Mouse (Mus musculus) stomach, postnatal 0 days (tissue): Measurements from ENCODE around the gene A130010J15Rik. TPM values are rescaled to one million over a fixed set of nuclear protein-coding genes. Genes with fewer than 3 reads are reported as not detected.

Source experiments
- ATAC-seq: fragments of 200-750 bp; cut with Nextera tagmentation; 2 replicates; pipeline ENCODE4 v1.8.0; 2017; ENCODE audit not compliant: low FRiP score, low TSS enrichment
- DNase-seq: peaks from one replicate; pipeline ENCODE4 v3.0.0-alpha.2; 2016; ENCODE audit warnings: low spot score
- H3K27ac ChIP-seq: fragments of 300-500 bp; sonication (generic); replicated peaks from 2 replicates; pipeline ENCODE4 v1.5.1; 2014; ENCODE audit warnings: mild to moderate bottlenecking, control low read depth
- H3K27me3 ChIP-seq: fragments of 300-500 bp; sonication (generic); 2 replicates; pipeline ENCODE4 v1.6.1; 2014; ENCODE audit warnings: low read length; ENCODE audit not compliant: control insufficient read depth, insufficient read depth
- H3K36me3 ChIP-seq: fragments of 300-500 bp; sonication (generic); 2 replicates; pipeline ENCODE4 v1.6.1; 2014; ENCODE audit warnings: low read length, mixed read lengths; ENCODE audit not compliant: control insufficient read depth, insufficient read depth
- H3K4me1 ChIP-seq: fragments of 300-500 bp; sonication (generic); replicated peaks from 2 replicates; pipeline ENCODE4 v1.6.1; 2014; ENCODE audit warnings: antibody characterized with exemption; ENCODE audit not compliant: control insufficient read depth, insufficient read depth
- H3K4me2 ChIP-seq: fragments of 300-500 bp; sonication (generic); replicated peaks from 2 replicates; pipeline ENCODE4 v1.6.1; 2014; ENCODE audit warnings: low read depth, mild to moderate bottlenecking, control low read depth, moderate library complexity
- H3K4me3 ChIP-seq: fragments of 300-500 bp; sonication (generic); 2 replicates; pipeline ENCODE4 v1.5.1; 2014; ENCODE audit warnings: low read depth, low read length, control low read depth
- H3K9ac ChIP-seq: fragments of 300-500 bp; sonication (generic); 2 replicates; pipeline ENCODE4 v1.6.1; 2014; ENCODE audit warnings: mild to moderate bottlenecking, low read length, control low read depth, mixed read lengths
- H3K9me3 ChIP-seq: fragments of 300-500 bp; sonication (generic); 2 replicates; pipeline ENCODE4 v1.6.1; 2016; ENCODE audit warnings: low read length; ENCODE audit not compliant: control insufficient read depth
- CTCF ChIP-seq: IDR thresholded peaks from 2 replicates; pipeline ENCODE4 v1.5.1; 2016; ENCODE audit warnings: antibody characterized with exemption, low read depth, mild to moderate bottlenecking, moderate library complexity
- EP300 ChIP-seq: optimal IDR thresholded peaks from 2 replicates; pipeline ENCODE3; 2016; ENCODE audit warnings: antibody characterized with exemption
- WGBS: fragments of 180-500 bp; shearing (Covaris S2); extraction: QIAGEN DNeasy Blood & Tissue Kit; methylation state at CpG from one replicate; pipeline ENCODE4 v1.1.7; 2014; 5-methylcytosine and 5-hydroxymethylcytosine counted together
- polyA plus RNA-seq: library from polyadenylated mRNA; unstranded; fragments of >200 nt; fragmentation: Nextera tagmentation; extraction: Ambion mirVana; gene quantifications from 2 replicates; pipeline ENCODE4 v1.2.1, GENCODE M21; 2015

The A130010J15Rik gene
- polyA plus RNA-seq, 1 experiment from 2014 or later = 11.4 TPM

GRCm38 (mm10) chr1:193146416-193146815 lies 21.4 kb upstream of the A130010J15Rik start:
- H3K27ac ChIP-seq = no peak overlapping the region
- 74% methylated on average over 1 of the region's 1 CpGs for WGBS
- H3K9ac ChIP-seq = no peak overlapping the region
- H3K27me3 ChIP-seq = no peaks in the 10 kb centered on the region
- H3K4me3 ChIP-seq = no peak overlapping the region
- H3K4me1 ChIP-seq = no peaks in the 10 kb centered on the region; the same call in 1 of the 2 replicates
- H3K4me2 ChIP-seq = no peak overlapping the region
- ATAC-seq (no peak), DNase-seq (no peak)
- H3K36me3 ChIP-seq = no peaks in the 10 kb centered on the region
- H3K9me3 ChIP-seq = no peaks in the 10 kb centered on the region
- TF ChIP-seq EP300 (no peak), CTCF (no peak)

DNA sequence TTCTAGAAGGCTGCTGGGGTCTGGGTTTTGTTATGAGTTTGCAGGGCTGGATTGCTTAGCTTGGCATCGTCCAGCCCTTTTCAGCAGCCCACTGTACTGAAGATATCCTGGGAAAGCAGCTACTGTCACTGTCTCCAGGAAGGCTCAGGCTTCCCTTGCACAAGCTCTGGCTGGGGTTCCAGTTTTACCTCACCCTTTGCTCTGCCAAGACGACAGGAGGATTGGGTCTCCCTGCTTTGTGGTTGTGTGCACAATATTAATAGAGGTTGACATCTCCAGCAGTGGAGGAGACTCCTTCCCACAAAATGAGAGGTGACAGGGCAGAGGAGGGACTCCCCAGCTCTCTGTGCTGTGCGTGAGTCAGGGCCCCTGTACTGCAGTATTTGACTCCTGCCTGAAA lies 18.6 kb upstream of the A130010J15Rik start:
- H3K27ac ChIP-seq = no peak overlapping the region
- TF ChIP-seq CTCF = no peak
- TF ChIP-seq EP300 = no peak

GRCm38 (mm10) chr1:193151134-193151533 lies 16.7 kb upstream of the A130010J15Rik start:
- Histone ChIP-seq H3K9me3 (no peaks in the 10 kb centered on the region), H3K9ac (no peak overlapping the region), H3K4me1 (no peaks in the 10 kb centered on the region; the same call in 1 of the 2 replicates), H3K36me3 (no peaks in the 10 kb centered on the region), H3K4me2 (no peak overlapping the region), H3K27ac (no peak overlapping the region), H3K27me3 (no peaks in the 10 kb centered on the region), H3K4me3 (no peak overlapping the region)
- DNase-seq (no peak), ATAC-seq (no peak)
- no peak for TF ChIP-seq EP300
- WGBS = 37% methylated on average over 7 of the region's 7 CpGs

More for the DNA sequence above, 18.6 kb upstream of the A130010J15Rik start:
- no peak for DNase-seq
- H3K36me3 ChIP-seq = no peaks in the 10 kb centered on the region
- H3K9me3 ChIP-seq = no peaks in the 10 kb centered on the region
- WGBS = 52% methylated on average over 3 of the region's 3 CpGs
- no peaks in the 10 kb centered on the region for H3K27me3 ChIP-seq
- no peaks in the 10 kb centered on the region; the same call in 1 of the 2 replicates for H3K4me1 ChIP-seq
- H3K4me2 ChIP-seq = no peak overlapping the region
- H3K9ac ChIP-seq = no peak overlapping the region
- no peak for ATAC-seq
- H3K4me3 ChIP-seq = no peak overlapping the region

DNA sequence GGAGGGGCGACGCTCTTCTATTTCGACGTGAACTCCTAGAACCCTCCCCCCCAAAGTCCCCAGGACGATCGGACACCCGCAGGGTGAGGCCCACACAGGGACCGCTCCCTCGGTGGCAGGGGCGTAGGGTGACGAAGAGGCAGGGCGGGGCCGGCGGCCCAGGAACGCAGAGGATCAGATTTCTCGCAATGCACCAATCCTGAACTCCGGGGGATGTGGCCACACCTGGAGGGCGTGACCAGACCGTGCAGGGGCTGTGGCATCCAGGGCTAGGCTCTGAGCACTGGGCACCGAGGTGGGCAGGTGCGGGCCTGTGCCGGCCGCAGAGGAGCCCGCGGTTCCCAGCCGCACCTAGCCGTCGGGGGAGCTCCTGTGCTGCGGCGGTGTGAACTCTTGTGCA lies 15.0 kb upstream of the A130010J15Rik start, which contains the start of gene Irf6:
Gene Irf6, plus strand, starts transcription at position 240 of the 400 bp plus-strand sequence.
- no peak for TF ChIP-seq EP300
- TF ChIP-seq CTCF = 0 out of 2 replicates have a peak, but pooled peaks have one; percentile 4
- H3K4me2 ChIP-seq = peak within 1 kb of the TSS; percentile 60
- H3K9me3 ChIP-seq = no peaks in the 10 kb centered on the region
- H3K27me3 ChIP-seq = no peaks in the 10 kb centered on the region
- 1% methylated on average over 27 of the region's 30 CpGs for WGBS
- H3K9ac ChIP-seq = peak within 1 kb of the TSS; percentile 68
- DNase-seq (peak; percentile 94), ATAC-seq (peak; percentile 97)
- peak within 1 kb of the TSS; percentile 89 for H3K27ac ChIP-seq
- no peaks in the 10 kb centered on the region; the same call in none of the 2 replicates for H3K4me1 ChIP-seq
- H3K4me3 ChIP-seq = peak within 1 kb of the TSS; percentile 53
- H3K36me3 ChIP-seq = no peaks in the 10 kb centered on the region

DNA sequence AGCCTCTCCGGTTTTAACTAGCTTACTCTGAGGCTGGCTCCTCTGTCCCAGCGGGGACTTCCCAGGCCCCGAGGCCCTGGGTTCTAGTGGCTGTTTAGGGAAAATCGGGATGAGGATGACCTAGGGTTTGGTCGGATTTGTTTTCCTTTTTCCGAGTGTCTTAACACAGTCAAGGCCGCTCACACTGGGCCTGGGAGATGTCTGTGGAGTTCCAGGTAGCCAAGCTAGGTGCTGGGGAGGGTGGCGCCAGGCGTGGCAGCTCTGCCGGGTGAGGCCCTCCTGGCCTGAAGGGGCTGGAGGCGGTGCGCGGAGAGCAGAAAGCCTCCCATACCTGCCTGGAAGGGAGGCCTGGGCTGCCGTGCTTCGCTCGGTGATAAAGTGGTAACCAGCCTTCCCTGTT lies 14.3 kb upstream of the A130010J15Rik start:
- Histone ChIP-seq H3K27ac (peak overlapping the region; percentile 89), H3K9me3 (no peaks in the 10 kb centered on the region), H3K9ac (peak overlapping the region; percentile 68), H3K36me3 (no peaks in the 10 kb centered on the region), H3K4me3 (peak overlapping the region; percentile 53), H3K4me1 (no peaks in the 10 kb centered on the region; the same call in none of the 2 replicates), H3K27me3 (no peaks in the 10 kb centered on the region), H3K4me2 (peak overlapping the region; percentile 60)
- ATAC-seq = peak; percentile 67
- TF ChIP-seq CTCF (0 out of 2 replicates have a peak, but pooled peaks have one; percentile 16), EP300 (no peak)
- DNase-seq = peak; percentile 85
- 30% methylated on average over 16 of the region's 16 CpGs for WGBS

DNA sequence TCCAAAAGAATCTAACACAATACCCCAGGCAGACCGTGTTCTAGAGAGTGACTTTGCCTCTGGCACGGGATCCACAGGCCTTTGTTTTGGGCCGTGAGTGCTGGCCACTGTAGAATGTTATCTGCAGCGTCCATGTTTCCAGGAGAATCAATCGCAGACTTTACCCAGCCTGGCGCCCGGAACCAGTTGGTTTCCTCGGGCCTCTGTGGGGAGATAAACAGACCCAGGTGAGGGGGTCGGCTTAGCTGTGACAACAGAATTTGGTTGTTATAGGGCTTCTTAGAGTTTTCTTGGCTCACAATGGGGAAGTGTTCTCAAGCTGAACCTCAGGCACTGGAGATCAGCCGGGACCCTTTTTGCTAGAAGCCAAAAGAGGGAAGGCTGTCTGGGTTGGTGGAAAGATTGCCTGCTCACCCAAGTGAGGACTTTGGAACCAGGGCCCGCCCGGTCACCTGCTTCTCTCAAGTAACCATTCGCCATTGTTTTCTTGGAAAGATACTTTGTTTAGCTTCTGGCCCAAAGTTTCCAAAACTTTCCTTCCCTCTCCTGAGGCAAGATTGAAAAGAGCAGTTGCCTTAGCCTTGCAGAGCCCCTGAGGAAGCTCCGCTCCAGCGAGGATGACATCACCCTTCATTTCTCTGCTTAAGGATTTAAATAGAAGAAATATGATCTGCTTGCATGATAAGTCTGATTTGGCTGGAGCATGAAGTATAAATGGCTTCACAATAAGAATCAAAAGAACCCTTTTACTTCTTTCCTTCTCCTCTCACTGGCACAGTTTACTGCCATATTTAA lies 11.3 kb upstream of the A130010J15Rik start:
- peak overlapping the region; percentile 36 for H3K4me2 ChIP-seq
- no peaks in the 10 kb centered on the region for H3K36me3 ChIP-seq
- peak overlapping the region; percentile 86 for H3K27ac ChIP-seq
- H3K4me3 ChIP-seq = no peak overlapping the region
- H3K9ac ChIP-seq = peak overlapping the region; percentile 1
- no peaks in the 10 kb centered on the region; the same call in 1 of the 2 replicates for H3K4me1 ChIP-seq
- DNase-seq (peak; percentile 76), ATAC-seq (peak; percentile 33)
- no peaks in the 10 kb centered on the region for H3K27me3 ChIP-seq
- TF ChIP-seq EP300 = no peak
- no peak for TF ChIP-seq CTCF
- WGBS = 41% methylated on average over 15 of the region's 15 CpGs
- no peaks in the 10 kb centered on the region for H3K9me3 ChIP-seq
